27 mouse cellular contexts compared by ENCODE assay signal in the genomic region with DNA sequence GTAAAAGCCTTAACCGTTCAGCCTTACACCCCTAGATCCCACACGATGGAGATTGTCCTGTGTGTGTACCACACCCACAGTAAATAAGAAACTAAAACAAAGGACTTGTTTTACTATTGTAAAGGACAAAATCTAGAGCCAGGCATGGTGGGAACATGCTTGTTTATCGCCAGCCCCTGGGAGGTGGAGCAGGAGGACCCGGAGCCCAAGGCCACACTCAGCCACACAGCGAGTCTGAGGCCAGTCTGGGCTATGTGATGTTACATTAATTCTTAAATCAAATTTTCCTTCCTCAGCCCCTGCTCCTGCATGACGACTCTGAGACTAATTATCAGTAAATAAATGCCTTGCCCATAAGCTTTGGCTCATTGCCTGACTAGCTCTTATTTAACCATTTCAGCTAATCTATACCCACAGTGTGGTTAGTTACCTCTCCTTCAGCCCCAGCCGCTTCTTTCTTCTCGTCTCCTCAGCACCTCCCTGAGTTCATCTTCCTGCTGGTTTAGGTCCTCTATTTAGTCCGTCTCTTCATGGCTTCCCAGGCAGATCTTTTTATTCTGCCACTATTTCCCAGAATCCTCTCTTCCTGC.
DNase-seq lines count a peak whose midpoint lies in the region; ATAC-seq and TF ChIP-seq lines count a peak whose summit lies in the region.
"Had no signal": no experiment of that assay in that cellular context is flagged by ENCODE, and none has a peak within 500 bp of the region (broad histone marks: within the 10 kb centered on the region; RNA-seq: fewer than 3 reads in every experiment).

No protein-coding gene starts in this region.

- TF ChIP-seq EP300 in MEL (IDR thresholded peaks at IDR 0.05; ENCODE audit: low read depth in 1 of 2, low read length in 2 of 2), result peak in 1 of 2 experiments; percentile 47; a peak in 1 of 4 replicates

- peak; percentile 37 for DNase-seq in ovary, postnatal 36 days (ENCODE audit: low spot score)
- DNase-seq in ovary, postnatal 14 days (ENCODE audit: low spot score), result no peak
- DNase-seq in MEL (ENCODE audit: low read depth, low spot score), result peak; percentile 62
- DNase-seq in MN1 (ENCODE audit: low spot score), result peak; percentile 38
- no peak for DNase-seq in gastrocnemius, postnatal 36 days
- no peak for DNase-seq in gastrocnemius, adult 2 months
- DNase-seq: cerebellum, adult 9-11 months; gastrocnemius, postnatal 10 days; heart, adult 11 months; heart, postnatal 10 days; kidney, adult 8-10 months; kidney, postnatal 10 days; left cerebral cortex, postnatal 4 days; lung, adult 2 months; lung, postnatal 14 days; right cerebral cortex, postnatal 14 days; thymus, adult 18-20 months had no signal

- intact Hi-C loops in gastrocnemius, postnatal 36 days (cut with DNase I), result no loop called here
- intact Hi-C loops in gastrocnemius, adult 2 months (cut with DNase I), result no loop called here

- H3K36me3 ChIP-seq in MEL (ENCODE audit: control insufficient read depth in 1 of 2, insufficient read depth in 2 of 2, low read length in 2 of 2), result peaks cover 0 to 23% of the 10 kb centered on the region in 2 experiments; a peak in 2 of 4 replicates
- H3K36me3 ChIP-seq: intestine, embryonic 15.5 days; midbrain, embryonic 13.5 days had no signal

- H3K9ac ChIP-seq in MEL (ENCODE audit: control insufficient read depth, low read depth, low read length, poor library complexity, severe bottlenecking), result no peak overlapping the region
- H3K9ac ChIP-seq: embryonic facial prominence, embryonic 12.5 days; forebrain, embryonic 13.5 days; heart, embryonic 12.5 days; intestine, embryonic 15.5 days; limb, embryonic 15.5 days; midbrain, embryonic 13.5 days had no signal

- TF ChIP-seq RAD21 in MEL (IDR thresholded peaks at IDR 0.05; ENCODE audit: low read depth, low read length), result no peak

- H3K4me1 ChIP-seq in MEL (ENCODE audit: control insufficient read depth in 1 of 2, insufficient read depth in 2 of 2, low read length in 2 of 2), result peaks cover 6 to 21% of the 10 kb centered on the region in 2 experiments
- H3K4me1 ChIP-seq: heart, embryonic 12.5 days; intestine, embryonic 15.5 days had no signal

- H3K27ac ChIP-seq in MEL (ENCODE audit: control insufficient read depth, low read depth, low read length), result peak overlapping the region; percentile 46
- H3K27ac ChIP-seq in gastrocnemius, adult 2 months, result no peak overlapping the region
- H3K27ac ChIP-seq: embryonic facial prominence, embryonic 12.5 days; forebrain, embryonic 13.5 days; hindbrain, embryonic 10.5 days; intestine, embryonic 15.5 days; limb, embryonic 15.5 days; midbrain, embryonic 13.5 days had no signal

- no peak for TF ChIP-seq CTCF in MEL (IDR thresholded peaks at IDR 0.05 in 2 of 3, conservative IDR thresholded peaks at IDR 0.05 in 1 of 3; ENCODE audit: control insufficient read depth in 1 of 3, insufficient read depth in 1 of 3, low read depth in 2 of 3, low read length in 3 of 3, poor library complexity in 1 of 3, severe bottlenecking in 1 of 3)
- no peak for TF ChIP-seq CTCF in gastrocnemius, adult 2 months (IDR thresholded peaks at IDR 0.05)

- H3K27me3 ChIP-seq in MEL (ENCODE audit: control insufficient read depth in 1 of 2, insufficient read depth in 2 of 2, low read length in 2 of 2), result no peaks in the 10 kb centered on the region
- H3K27me3 ChIP-seq: embryonic facial prominence, embryonic 12.5 days; forebrain, embryonic 13.5 days; heart, embryonic 12.5 days; intestine, embryonic 15.5 days; limb, embryonic 15.5 days; midbrain, embryonic 13.5 days had no signal

- TF ChIP-seq POLR2A in MEL (IDR thresholded peaks at IDR 0.05; ENCODE audit: control insufficient read depth in 1 of 2, insufficient read depth in 1 of 2, low read depth in 1 of 2, low read length in 2 of 2, poor library complexity in 1 of 2), result no peak

- no peak overlapping the region for H3K4me3 ChIP-seq in MEL (ENCODE audit: control insufficient read depth in 1 of 2, insufficient read depth in 1 of 2, low read depth in 2 of 2, low read length in 2 of 2)
- H3K4me3 ChIP-seq in gastrocnemius, adult 2 months, result no peak overlapping the region
- H3K4me3 ChIP-seq: embryonic facial prominence, embryonic 12.5 days; erythroblast, embryonic 14.5 days; forebrain, embryonic 13.5 days; heart, embryonic 12.5 days; hindbrain, embryonic 10.5 days; intestine, embryonic 15.5 days; limb, embryonic 15.5 days; midbrain, embryonic 13.5 days had no signal

- ATAC-seq in megakaryocyte-erythroid progenitor cell, adult 5-6 weeks (replicated peaks; ENCODE audit: low FRiP score, low TSS enrichment, poor library complexity, severe bottlenecking), result peak; percentile 70
- ATAC-seq: forebrain, embryonic 13.5 days; hindbrain, embryonic 16.5 days; intestine, embryonic 15.5 days; midbrain, embryonic 13.5 days had no signal

- no peaks in the 10 kb centered on the region for H3K9me3 ChIP-seq in MEL (replicated peaks; ENCODE audit: insufficient read depth, low read length)
- H3K9me3 ChIP-seq: embryonic facial prominence, embryonic 12.5 days; forebrain, embryonic 13.5 days; heart, embryonic 12.5 days; hindbrain, embryonic 10.5 days; intestine, embryonic 15.5 days; limb, embryonic 15.5 days; midbrain, embryonic 13.5 days had no signal

- H3K79me2 ChIP-seq in MEL (ENCODE audit: control insufficient read depth, insufficient read depth, low read length, poor library complexity), result no peaks in the 10 kb centered on the region

TF ChIP-seq in MEL, 35 proteins besides CTCF, POLR2A, EP300 and RAD21:
- TF ChIP-seq POLR2AphosphoS2 (IDR thresholded peaks at IDR 0.05; ENCODE audit: low read length) (no peak), TAL1 (IDR thresholded peaks at IDR 0.05; ENCODE audit: low read length) (no peak), MYC (IDR thresholded peaks at IDR 0.05; ENCODE audit: low read depth, low read length) (no peak), NELFE (IDR thresholded peaks at IDR 0.05; ENCODE audit: low read depth, low read length) (no peak), E2F4 (IDR thresholded peaks at IDR 0.05; ENCODE audit: borderline replicate concordance, low read depth, low read length) (no peak), MAFK (IDR thresholded peaks at IDR 0.05; ENCODE audit: borderline replicate concordance, low read depth, low read length) (no peak), CHD2 (IDR thresholded peaks at IDR 0.05; ENCODE audit: low read length) (no peak), ZKSCAN1 (IDR thresholded peaks at IDR 0.05; ENCODE audit: low read depth, low read length) (no peak), ELF1 (IDR thresholded peaks at IDR 0.05; ENCODE audit: low read depth, low read length) (no peak), POLR2AphosphoS5 (IDR thresholded peaks at IDR 0.05; ENCODE audit: borderline replicate concordance, low read depth, low read length) (no peak), RCOR1 (IDR thresholded peaks at IDR 0.05; ENCODE audit: low read depth, low read length) (peak; percentile 22; the same call in 1 of the 2 replicates), KAT2A (conservative IDR thresholded peaks at IDR 0.05; ENCODE audit: low read depth, low read length) (no peak), GATA1 (IDR thresholded peaks at IDR 0.05; ENCODE audit: low read depth, low read length) (0 out of 2 replicates have a peak, but pooled peaks have one; percentile 34)

Comparison
In these comparisons a context has a peak if more than half of its experiments do, and no peak if none do; other contexts are left out.
1. DNase-seq: peak in ovary, postnatal 36 days (single experiment), MEL (single experiment) and MN1 (single experiment); none in ovary, postnatal 14 days (single experiment), gastrocnemius, postnatal 36 days (0 of 2) and gastrocnemius, adult 2 months (single experiment).